Mouse (Mus musculus) CH12.LX (cell line): ENCODE results near the gene Ncor1.

Experiments used
- CTCF ChIP-seq, 2 experiments: IDR thresholded peaks in 1 of 2; conservative IDR thresholded peaks in 1 of 2; 2 replicates each; pipeline ENCODE4 v1.5.1; 2011 to 2012; ENCODE audit warnings: low read depth in 2 of 2, low read length in 2 of 2, improper control_type of control experiment in 1 of 2, inconsistent platforms in 1 of 2, mild to moderate bottlenecking in 1 of 2, moderate library complexity in 1 of 2
- MAX ChIP-seq: IDR thresholded peaks from 2 replicates; pipeline ENCODE4 v1.6.1; 2011; ENCODE audit warnings: low read length, improper control_type of control experiment
- MXI1 ChIP-seq: IDR thresholded peaks from 2 replicates; pipeline ENCODE4 v1.6.1; 2011; ENCODE audit warnings: mild to moderate bottlenecking, low read depth, low read length, improper control_type of control experiment
- POLR2A ChIP-seq: IDR thresholded peaks from 2 replicates; pipeline ENCODE4 v1.6.1; 2011; ENCODE audit warnings: low read depth, mild to moderate bottlenecking, improper control_type of control experiment, low read length
- UBTF ChIP-seq: IDR thresholded peaks from 2 replicates; pipeline ENCODE4 v1.6.1; 2012; ENCODE audit warnings: low read depth, mild to moderate bottlenecking, inconsistent platforms, low read length, improper control_type of control experiment, moderate library complexity

DNA sequence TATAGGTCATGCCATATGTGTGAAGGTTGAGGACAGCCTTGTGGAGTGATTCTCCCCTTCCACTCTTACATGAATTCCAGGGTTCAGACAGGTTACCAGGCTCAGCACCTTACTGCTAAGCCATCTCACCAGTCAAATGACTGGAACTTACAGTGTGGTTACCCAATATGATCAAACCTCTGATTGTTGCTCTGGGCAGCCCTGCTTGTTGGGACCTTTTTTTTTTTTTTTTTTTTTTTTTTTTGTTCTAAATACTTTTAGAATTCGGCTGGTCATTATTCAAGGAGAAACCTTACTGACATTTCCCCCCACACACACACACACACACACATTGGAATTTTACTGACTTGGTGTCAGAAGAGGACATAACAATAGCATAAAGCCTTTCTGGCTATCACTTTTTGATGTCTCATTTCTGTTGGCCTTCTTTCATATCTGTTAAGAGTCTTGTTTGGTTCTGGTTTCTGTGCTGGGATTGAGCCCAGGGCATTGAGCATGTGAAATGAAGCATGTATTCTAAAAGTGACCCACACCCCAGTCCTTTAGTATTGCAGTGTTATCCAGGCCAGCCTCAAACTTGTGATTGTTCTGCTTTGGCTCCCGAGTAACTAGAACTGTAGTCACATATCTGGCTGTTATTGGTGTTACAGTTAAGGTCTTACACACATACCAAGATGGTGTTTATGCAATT lies 5.0 kb upstream of the Ncor1 start:
- no peak for TF ChIP-seq CTCF (conservative IDR thresholded peaks at IDR 0.05 in 1 of 2, IDR thresholded peaks at IDR 0.05 in 1 of 2; ENCODE audit: low read depth in 2 of 2, low read length in 2 of 2)
- no peak for TF ChIP-seq MXI1
- no peak for TF ChIP-seq POLR2A
- no peak for TF ChIP-seq UBTF
- TF ChIP-seq MAX, result no peak
